Mouse (Mus musculus): Measurements from ENCODE around the gene Arhgap22. TPM values are rescaled to one million over a fixed set of nuclear protein-coding genes. Genes with fewer than 3 reads are reported as not detected.

The Arhgap22 gene
- total and polyA plus RNA-seq, 3 experiments, result 0.11 TPM; not detected in 2

- no peaks in the 10 kb centered on the region for H3K36me3 ChIP-seq (ENCODE audit: control insufficient read depth in 1 of 2, insufficient read depth in 2 of 2, low read length in 2 of 2)
- no peaks in the 10 kb centered on the region for H3K79me2 ChIP-seq (ENCODE audit: control insufficient read depth, insufficient read depth, low read length, poor library complexity)
- H3K4me3 ChIP-seq (ENCODE audit: control insufficient read depth in 1 of 2, insufficient read depth in 1 of 2, low read depth in 2 of 2, low read length in 2 of 2), result no peak overlapping the region
- H3K27ac ChIP-seq (ENCODE audit: control insufficient read depth, low read depth, low read length), result no peak overlapping the region
- H3K4me1 ChIP-seq (ENCODE audit: control insufficient read depth in 1 of 2, insufficient read depth in 2 of 2, low read length in 2 of 2), result no peaks in the 10 kb centered on the region
- TF ChIP-seq MYB (IDR thresholded peaks at IDR 0.05; ENCODE audit: low read depth, low read length) (no peak), NRF1 (IDR thresholded peaks at IDR 0.05; ENCODE audit: insufficient read depth, low read depth, low read length, poor library complexity, severe bottlenecking) (no peak), SIN3A (IDR thresholded peaks at IDR 0.05; ENCODE audit: low read length) (no peak), MAX (IDR thresholded peaks at IDR 0.05; ENCODE audit: low read length) (no peak), ELF1 (IDR thresholded peaks at IDR 0.05; ENCODE audit: low read depth, low read length) (no peak), ZMIZ1 (IDR thresholded peaks at IDR 0.05; ENCODE audit: low read depth, low read length) (no peak), BHLHE40 (IDR thresholded peaks at IDR 0.05; ENCODE audit: borderline replicate concordance, low read depth, low read length) (no peak), MYC (IDR thresholded peaks at IDR 0.05; ENCODE audit: low read depth, low read length) (no peak), CTCF (IDR thresholded peaks at IDR 0.05 in 2 of 3, conservative IDR thresholded peaks at IDR 0.05 in 1 of 3; ENCODE audit: control insufficient read depth in 1 of 3, insufficient read depth in 1 of 3, low read depth in 2 of 3, low read length in 3 of 3, poor library complexity in 1 of 3, severe bottlenecking in 1 of 3) (no peak), KAT2A (conservative IDR thresholded peaks at IDR 0.05; ENCODE audit: low read depth, low read length) (no peak), JUND (IDR thresholded peaks at IDR 0.05; ENCODE audit: low read depth, low read length) (no peak)
- no peaks in the 10 kb centered on the region for H3K9me3 ChIP-seq (replicated peaks; ENCODE audit: insufficient read depth, low read length)
- H3K27me3 ChIP-seq (ENCODE audit: control insufficient read depth in 1 of 2, insufficient read depth in 2 of 2, low read length in 2 of 2), result peaks cover 0 to 3% of the 10 kb centered on the region in 2 experiments; a peak in 2 of 4 replicates
- DNase-seq (ENCODE audit: low read depth, low spot score), result no peak
- no peak overlapping the region for H3K9ac ChIP-seq (ENCODE audit: control insufficient read depth, low read depth, low read length, poor library complexity, severe bottlenecking)
These were observed 74.1 kb downstream of the Arhgap22 start for GRCm38 (mm10) chr14:33287920-33288319.

DNA sequence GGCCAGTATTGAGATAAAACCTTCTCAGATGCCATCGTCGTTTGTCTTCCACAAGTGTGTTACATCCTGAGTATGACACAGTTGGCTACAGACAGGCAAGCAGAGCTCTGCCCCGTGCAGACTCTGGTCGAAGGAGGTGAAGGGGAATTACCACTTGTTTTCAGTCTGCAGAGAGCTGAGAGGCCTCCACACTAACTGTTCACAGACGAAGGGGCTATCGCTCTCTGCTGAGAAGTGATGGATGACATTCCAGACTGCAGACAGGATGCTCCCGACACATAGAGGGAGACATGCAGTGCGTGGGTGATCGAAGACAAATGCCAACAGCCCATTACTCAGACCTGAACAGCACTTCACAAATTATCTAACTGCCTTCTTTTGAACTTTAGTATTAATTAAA lies 76.2 kb downstream of the Arhgap22 start:
- Histone ChIP-seq H3K27me3 (ENCODE audit: control insufficient read depth in 1 of 2, insufficient read depth in 2 of 2, low read length in 2 of 2) (peaks cover 0 to 3% of the 10 kb centered on the region in 2 experiments; a peak in 2 of 4 replicates), H3K4me3 (ENCODE audit: control insufficient read depth in 1 of 2, insufficient read depth in 1 of 2, low read depth in 2 of 2, low read length in 2 of 2) (no peak overlapping the region), H3K36me3 (ENCODE audit: control insufficient read depth in 1 of 2, insufficient read depth in 2 of 2, low read length in 2 of 2) (no peaks in the 10 kb centered on the region), H3K9me3 (replicated peaks; ENCODE audit: insufficient read depth, low read length) (no peaks in the 10 kb centered on the region), H3K27ac (ENCODE audit: control insufficient read depth, low read depth, low read length) (no peak overlapping the region), H3K4me1 (ENCODE audit: control insufficient read depth in 1 of 2, insufficient read depth in 2 of 2, low read length in 2 of 2) (no peaks in the 10 kb centered on the region), H3K9ac (ENCODE audit: control insufficient read depth, low read depth, low read length, poor library complexity, severe bottlenecking) (no peak overlapping the region), H3K79me2 (ENCODE audit: control insufficient read depth, insufficient read depth, low read length, poor library complexity) (no peaks in the 10 kb centered on the region)
- no peak for DNase-seq (ENCODE audit: low read depth, low spot score)
- no peak for TF ChIP-seq RCOR1 (IDR thresholded peaks at IDR 0.05; ENCODE audit: low read depth, low read length)
- TF ChIP-seq POLR2AphosphoS5 (IDR thresholded peaks at IDR 0.05; ENCODE audit: borderline replicate concordance, low read depth, low read length), result no peak
- TF ChIP-seq ETS1 (IDR thresholded peaks at IDR 0.05; ENCODE audit: low read depth, low read length), result no peak
- TF ChIP-seq TAL1 (IDR thresholded peaks at IDR 0.05; ENCODE audit: low read length), result no peak
- TF ChIP-seq USF1 (IDR thresholded peaks at IDR 0.05; ENCODE audit: low read depth, low read length), result no peak
- no peak for TF ChIP-seq MAFK (IDR thresholded peaks at IDR 0.05; ENCODE audit: borderline replicate concordance, low read depth, low read length)
- no peak for TF ChIP-seq MYB (IDR thresholded peaks at IDR 0.05; ENCODE audit: low read depth, low read length)
- no peak for TF ChIP-seq KAT2A (conservative IDR thresholded peaks at IDR 0.05; ENCODE audit: low read depth, low read length)
- no peak for TF ChIP-seq E2F4 (IDR thresholded peaks at IDR 0.05; ENCODE audit: borderline replicate concordance, low read depth, low read length)
- TF ChIP-seq HCFC1 (IDR thresholded peaks at IDR 0.05; ENCODE audit: low read depth, low read length), result no peak
- TF ChIP-seq CHD2 (IDR thresholded peaks at IDR 0.05; ENCODE audit: low read length), result no peak
- no peak for TF ChIP-seq MEF2A (IDR thresholded peaks at IDR 0.05; ENCODE audit: extremely low read depth, insufficient replicate concordance, low read depth, low read length, poor library complexity, severe bottlenecking)
- no peak for TF ChIP-seq EP300 (IDR thresholded peaks at IDR 0.05; ENCODE audit: low read depth in 1 of 2, low read length in 2 of 2)
- TF ChIP-seq ELF1 (IDR thresholded peaks at IDR 0.05; ENCODE audit: low read depth, low read length), result no peak
- TF ChIP-seq POLR2AphosphoS2 (IDR thresholded peaks at IDR 0.05; ENCODE audit: low read length), result no peak

All from MEL (cell line).